Mouse (Mus musculus) kidney, adult 8-10 months (tissue): ENCODE measurements around the gene Gm21836.
"Not testable (repeated sequence)": the region's sequence is repeated elsewhere in the genome, so short reads cannot be mapped to it uniquely, and the experiment has no call there.

Experiments
- DNase-seq, 2 experiments: peaks; one replicate each; pipeline ENCODE4 v3.0.0; 2022

Gene Gm21836

GRCm38 (mm10) chr9:124493693-124494092 lies at the start of gene Gm21836:
Gene Gm21836 (minus strand): TSS chr9:124493793.
- not testable (repeated sequence) for DNase-seq

GRCm38 (mm10) chr9:124480361-124480980 lies 13.1 kb downstream of the Gm21836 start:
- DNase-seq: not testable (repeated sequence)

DNA sequence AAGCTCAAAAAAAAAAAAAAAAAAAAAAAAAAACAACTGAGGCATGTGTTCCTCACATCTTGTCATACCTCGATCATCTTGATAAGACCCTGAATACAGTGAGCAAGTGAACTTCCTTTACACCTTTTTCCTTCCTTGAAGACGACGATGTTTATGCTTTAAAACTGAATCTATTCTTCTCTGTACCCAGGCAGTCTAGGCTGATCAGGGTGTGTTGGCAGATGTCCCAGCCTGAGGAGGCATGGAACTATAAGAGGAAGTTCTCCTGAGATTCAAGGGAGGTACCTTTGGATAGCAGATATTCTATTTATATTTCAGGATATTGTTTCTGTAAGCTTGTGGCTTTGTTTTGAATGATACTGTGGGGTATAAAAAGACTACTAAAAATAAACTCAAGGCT lies 15.5 kb downstream of the Gm21836 start:
- no peak for DNase-seq

- peak in 1 of 2 experiments; percentile 6 for DNase-seq
Observed at GRCm38 (mm10) chr9:124476096-124476902, 17.3 kb downstream of the Gm21836 start, which contains the start of gene Ppp2r3d. Gene Ppp2r3d (minus strand): TSS chr9:124476898.

DNA sequence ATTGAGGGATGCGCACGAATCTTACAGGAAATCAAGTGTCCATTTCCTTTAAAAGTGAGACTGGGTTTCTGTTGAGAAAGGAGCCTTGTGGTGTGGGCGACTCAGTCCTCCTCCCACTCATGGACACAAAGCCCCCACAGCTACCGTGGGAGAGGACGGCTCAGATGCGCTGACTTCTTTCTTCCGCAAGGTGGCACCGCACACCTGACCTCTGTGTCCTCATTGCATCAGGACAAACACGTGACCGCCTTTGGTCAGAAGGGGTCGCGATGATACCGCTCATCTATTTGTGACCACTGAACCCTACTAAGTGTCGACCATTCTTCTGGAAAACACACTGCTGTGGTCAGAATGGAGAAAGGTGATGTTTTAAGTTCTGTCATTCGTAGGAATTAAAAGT lies 17.9 kb downstream of the Gm21836 start:
- no peak for DNase-seq

DNA sequence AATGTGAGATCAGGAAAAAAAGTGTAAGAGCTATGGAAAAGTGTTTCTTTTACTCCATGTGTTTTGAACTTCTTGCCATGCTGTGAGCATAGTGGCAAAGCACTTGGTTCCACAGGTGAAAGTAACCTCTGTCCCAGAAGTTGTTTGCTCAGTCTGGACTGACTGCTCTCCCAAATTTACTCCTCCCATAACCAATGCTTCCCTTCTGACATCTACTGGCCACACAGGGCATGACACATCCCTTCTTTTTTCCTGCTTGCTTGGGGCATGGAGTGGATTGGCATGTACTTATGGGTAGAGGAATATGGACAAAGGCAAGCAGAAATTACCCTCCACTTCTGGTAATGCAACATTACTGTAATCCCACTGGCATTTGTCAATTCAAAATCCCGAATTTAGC lies 37.0 kb downstream of the Gm21836 start:
- peak; percentile 25 to 58 for DNase-seq
